Mouse (Mus musculus) right cerebral cortex, adult 2 months (tissue): Measurements from ENCODE around the gene Mt2.
"Not testable (repeated sequence)": the region's sequence is repeated elsewhere in the genome, so short reads cannot be mapped to it uniquely, and the experiment has no call there.

ENCODE experiments used
- DNase-seq, 2 experiments: peaks; one replicate each; pipeline ENCODE4 v3.0.0; 2021 to 2022; ENCODE audit warnings: low spot score in 2 of 2

The Mt2 gene

DNA sequence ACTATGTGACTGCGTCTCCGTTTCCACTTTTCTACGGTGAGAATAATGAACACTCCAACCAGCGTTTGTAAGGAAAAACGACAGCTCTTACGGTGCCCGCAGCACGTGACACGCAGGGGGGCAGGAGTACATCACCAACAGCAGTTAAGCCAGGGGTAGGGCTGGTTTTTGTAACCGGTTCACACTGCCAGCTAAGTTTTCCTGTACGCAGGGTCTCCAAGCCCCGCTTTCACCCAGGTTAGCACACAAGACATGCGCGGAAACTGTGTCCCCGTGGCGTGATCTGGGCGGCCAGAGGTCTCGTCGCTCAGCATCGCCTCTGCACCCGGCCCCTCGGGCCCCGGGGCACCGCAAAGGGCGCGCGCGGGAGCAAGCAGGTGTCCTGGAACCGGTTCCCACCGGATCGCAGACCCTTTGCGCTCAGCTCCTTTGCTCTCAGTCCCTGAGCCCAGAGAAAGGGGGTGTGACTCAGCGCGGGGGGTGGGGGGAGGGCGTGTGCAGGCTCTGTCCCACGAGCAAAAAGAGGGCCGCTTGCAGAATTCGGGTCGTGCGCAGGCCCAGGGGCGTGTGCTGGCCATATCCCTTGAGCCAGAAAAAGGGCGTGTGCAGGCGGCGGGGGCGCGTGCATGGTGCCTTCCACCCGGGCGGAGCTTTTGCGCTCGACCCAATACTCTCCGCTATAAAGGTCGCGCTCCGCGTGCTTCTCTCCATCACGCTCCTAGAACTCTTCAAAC lies at the start of gene Mt2:
Gene Mt2, plus strand, starts transcription at position 590 of the 734 bp plus-strand sequence.
- peak; percentile 56 to 60 for DNase-seq

DNA sequence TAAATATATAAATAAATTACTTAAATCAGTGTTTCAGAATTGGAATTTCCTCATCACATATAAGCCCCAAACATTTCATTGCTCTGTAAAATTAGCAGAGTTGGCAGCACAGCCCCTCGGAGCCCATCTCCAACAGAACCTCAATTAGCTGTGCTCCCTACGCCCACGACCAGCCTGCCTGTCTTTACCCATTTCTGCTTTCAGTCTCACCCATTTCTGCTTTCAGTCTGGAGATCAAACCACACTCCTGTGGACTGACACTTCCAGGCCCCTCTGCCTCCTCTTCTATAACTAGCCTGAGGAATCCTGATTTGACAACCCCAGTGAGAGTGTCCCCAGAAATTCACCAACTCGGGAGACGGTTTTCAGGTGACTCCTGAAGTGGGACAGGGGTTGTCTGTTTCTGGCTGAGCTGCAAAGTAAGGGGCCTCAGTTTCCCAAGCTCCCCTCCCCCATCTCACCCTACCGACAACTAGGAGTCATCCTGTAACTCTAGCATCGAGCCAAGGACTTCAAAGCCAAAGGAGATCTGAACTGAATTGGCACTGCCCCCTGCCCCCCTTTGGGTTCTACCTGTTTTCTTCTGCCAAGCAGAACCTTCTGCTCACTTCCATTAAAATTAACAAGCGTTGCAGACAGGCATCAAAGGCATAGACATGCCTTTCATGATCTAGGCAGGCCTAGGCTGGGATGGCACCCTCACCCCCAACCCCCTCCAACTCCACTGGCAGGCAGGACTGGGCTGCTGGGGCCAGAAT lies 49.6 kb upstream of the Mt2 start:
- no peak for DNase-seq

DNA sequence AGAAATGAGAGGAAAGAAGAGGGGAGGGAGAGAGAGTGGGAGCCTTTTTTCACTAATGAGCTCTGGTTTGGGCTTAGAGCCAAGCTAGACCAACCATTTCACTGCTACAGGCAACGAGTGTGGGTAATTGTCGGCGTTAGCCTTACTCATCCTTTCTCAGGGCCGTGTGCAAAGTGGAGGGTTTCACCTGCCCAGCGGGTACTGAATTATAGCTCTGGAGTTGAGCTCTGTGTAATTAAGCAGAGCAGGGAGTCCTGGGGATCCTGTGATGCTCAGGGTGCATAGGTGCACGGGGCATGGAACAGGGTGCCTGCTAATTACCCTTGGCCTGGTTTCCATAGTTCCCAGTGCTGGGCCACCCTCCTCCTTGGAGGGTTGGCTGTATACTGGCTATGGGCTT lies 44.8 kb upstream of the Mt2 start:
- no peak for DNase-seq

DNA sequence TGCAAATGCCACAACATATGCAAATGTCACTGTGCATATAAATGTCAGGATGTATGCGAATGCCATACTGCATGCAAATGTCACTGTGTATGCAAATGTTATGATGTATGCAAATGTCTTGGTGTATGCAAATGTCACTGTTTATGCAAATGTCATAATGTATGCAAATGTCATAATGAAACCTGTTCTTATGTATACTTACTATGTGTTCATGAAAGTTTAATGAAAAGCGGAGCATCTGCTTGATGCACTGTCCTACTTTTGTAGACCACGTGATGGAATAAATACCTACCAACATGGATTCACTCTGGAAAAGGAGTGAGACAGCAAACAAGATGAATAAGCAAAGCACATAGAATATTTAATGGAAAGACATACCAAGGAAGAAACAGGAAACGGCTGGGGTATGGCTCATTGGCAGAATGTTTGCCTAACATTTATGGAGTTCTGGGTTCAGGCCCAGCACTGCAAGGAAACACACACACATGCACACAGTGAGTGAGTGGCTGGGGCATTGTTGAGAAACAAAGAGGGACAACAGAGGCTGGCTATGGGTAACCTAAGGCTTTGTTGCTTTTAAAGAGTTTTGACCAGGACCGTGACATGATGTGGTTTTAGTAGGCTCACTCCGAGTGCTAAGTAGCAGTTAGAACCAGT lies 43.2 kb upstream of the Mt2 start:
- DNase-seq, result no peak

DNA sequence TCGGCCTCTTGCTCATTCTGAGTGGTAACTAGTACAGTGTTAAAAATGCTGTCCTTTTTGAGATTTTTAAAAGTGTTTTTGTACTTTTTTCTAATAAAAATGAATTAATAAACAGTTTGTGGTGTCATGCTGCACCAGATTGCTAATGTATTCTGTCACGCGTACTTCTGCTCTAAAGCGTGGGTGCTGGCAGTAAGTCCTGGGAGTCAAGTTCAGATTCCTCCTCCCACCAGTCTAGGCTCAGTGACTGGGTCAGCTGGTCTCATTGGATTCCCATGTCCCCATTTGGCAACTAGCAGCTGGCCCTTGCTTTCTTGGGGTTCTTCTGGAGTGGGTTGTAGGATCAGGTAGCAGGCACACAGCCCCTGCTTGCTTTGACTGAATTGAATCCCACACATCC lies 42.3 kb upstream of the Mt2 start:
- DNase-seq, result no peak

DNA sequence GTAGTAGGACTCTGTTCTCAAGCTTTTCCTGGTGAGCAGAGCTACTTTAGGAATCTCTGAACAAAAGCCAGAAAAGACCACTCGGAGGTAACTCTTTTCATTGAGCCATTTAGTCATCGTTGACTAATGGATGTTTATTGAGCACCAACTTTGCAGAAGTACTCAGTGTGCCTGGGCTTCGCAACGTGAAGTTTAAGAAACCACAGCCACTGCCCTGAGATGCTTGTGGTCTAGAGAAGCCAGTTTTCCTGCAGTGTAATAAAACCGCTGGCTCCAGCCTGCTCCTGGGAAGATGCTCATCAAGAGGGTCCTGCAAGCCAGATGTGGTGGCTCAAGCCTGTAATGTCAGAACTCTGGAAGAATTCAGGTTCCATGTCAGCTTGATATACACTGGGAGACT lies 40.4 kb upstream of the Mt2 start:
- no peak for DNase-seq

DNA sequence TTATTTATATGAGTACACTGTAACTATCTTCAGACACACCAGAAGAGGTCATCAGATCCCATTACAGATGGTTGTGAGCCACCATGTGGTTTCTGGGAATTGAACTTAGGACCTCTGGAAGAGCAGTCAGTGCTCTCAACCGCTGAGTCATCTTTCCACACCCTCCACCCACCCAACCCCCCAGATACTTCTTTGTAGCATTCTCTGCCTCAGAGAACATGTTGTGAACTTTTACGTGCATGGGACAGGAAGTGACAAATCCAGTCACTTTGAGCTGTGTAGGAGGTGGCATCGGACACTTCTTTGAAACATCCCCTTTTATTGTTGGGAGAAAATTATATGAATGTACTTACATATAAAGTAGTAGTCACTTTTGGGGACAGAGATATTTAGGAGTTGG lies 37.9 kb upstream of the Mt2 start:
- not testable (repeated sequence) for DNase-seq

DNA sequence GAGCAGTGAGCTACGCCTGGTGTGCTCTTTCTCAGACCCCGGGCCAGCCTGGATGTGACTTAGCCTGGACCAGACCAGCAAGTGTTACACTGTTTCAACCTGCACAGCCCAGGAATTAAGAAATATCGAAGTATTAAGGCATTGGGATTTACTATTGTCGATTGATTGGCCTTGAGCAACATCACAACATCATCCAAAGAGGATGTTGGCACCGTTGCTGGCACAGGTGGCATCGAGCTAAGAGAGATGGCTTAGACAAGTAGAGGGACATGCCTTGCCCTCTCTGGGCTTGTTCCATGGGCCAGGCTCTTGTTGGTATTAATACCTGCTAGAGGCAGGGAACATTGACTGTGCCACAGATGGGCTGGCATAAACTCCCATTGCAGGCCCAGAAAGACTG lies 36.9 kb upstream of the Mt2 start:
- no peak for DNase-seq

DNA sequence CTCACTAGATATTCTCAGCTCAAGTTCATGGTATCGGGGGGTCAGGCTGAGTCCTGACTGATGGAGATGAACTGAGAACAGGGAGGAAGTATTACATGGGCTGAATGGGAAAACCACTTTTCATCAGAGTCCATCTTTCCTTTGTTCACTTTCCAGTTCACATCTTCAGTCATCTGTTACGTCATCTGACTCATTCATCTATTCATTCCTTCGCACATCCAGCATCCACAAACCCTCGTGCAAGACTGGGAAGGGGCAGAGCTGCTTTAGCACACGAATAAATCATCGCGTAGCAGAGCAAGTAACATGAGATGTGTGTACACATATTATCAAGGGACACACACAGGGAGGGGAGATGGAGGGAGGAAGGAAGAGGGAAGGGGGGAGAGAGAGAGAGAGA lies 36.3 kb upstream of the Mt2 start:
- no peak for DNase-seq

DNA sequence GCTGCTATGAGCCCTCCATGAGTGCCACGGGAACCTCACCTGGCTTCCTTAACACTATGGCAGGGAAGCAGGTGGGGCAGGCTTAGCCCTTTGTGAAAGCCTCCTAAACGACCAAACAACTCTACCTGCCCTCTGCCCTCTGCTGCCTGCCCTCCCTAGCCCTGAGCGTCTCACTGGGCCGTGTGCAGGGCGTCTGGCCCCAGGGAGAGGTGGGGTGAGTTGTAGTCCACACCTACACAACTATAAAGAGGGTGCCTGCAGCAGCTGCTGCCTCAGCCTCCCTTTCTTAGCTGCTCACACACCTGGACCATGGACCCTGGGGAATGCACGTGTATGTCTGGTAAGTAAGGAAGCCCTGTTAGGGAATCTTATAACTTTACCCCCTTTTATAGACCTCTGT lies 35.5 kb upstream of the Mt2 start, which contains the start of gene Mt4:
Gene Mt4, plus strand, starts transcription at position 265 of the 400 bp plus-strand sequence.
- DNase-seq, result no peak

DNA sequence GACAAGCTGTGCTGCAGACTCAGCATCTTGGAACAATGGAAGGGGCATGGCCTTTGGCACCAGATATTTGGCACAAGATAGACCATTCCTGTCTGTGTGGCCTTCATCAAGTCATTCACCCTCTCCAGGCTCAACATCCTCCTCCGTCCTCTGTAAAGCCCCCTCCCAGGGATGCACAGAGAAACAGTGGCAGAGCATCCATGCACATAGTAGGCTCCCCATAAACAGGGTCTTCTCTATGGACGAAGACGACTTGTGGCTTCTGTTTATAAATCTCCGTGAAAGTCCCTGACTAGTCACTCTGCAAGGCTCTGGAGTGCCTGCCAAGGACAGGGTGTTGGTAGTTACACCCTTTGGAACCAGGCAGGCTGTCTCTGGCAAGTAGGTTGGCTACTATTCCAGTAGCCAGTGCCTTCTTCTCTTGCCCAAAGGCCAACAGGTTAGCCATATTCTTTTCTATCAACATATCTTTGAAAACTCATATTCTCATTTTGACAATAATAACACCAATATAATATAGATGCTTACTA lies 32.1 kb upstream of the Mt2 start:
- DNase-seq, result no peak

DNA sequence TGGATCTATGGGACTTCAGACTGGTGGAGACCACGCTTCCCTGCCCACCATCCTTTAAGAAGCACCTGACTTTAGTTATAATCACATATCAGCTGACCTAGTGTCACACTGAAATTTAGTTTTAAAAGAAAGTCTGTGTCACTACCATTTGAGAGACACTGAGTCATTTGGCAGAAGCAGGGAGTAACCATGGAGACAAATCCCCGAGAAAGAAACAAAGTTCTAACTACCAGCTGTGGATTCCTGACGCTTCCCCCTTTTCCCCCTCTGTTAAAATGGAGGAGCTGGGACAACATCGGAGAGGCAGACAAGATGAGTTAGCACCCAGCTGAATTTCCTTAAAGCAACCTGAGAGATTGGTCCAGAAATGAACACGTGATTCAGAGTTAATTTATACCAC lies 24.2 kb upstream of the Mt2 start:
- peak in 1 of 2 experiments; percentile 40 for DNase-seq

DNA sequence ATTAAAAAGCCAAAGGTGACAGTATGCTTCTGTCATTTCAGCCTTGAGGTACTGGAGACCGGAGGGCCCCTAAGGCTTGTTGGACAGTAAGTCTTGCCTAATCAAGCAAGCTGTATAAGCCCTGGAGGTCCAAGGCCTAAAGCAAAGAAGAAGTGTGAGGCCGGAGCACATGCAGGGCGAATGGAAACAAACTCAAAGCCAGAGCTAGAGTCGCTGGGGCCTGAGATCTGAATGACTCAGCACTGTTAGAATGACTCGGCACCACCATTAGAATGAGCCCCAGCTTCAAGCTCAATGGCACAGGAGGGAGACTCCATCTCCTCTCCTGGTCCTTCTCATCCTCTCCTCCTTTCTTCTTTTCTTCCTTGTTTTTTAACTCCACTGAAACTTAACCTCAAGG lies 21.5 kb upstream of the Mt2 start:
- no peak for DNase-seq

DNA sequence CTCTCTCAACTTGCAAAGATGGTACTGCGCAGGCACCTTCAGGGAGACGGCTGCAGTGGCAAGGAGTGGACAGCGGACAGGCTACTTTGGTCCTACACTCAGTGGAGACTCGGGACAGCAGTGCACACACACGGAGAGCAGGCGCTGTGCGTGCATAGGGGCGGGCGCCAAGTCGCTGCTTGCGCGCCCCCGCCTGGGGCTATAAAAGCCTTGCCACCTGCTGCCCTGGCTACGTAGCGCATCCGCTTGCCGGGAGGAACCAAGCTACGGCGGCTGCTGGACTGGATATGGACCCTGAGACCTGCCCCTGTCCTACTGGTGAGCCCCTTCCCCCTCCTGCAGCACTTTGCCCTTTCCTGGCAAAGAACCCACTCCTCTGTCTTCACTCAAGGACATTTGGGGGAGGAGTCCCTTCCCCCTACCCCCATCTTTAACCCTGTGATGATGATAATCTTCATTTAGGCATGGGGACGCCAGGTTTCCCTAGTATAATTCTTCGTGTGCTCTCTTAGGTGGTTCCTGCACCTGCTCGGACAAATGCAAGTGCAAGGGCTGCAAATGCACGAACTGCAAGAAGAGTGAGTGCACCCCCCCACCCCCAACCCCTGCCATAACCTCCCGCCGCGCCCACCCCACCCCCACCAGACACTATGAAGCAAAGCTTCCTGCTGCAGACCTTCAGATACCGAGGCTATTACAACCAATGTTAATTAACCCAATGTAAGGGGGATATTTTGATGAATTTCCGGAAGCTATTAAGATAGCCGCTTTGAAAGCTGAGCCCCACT lies 19.8 kb upstream of the Mt2 start, which contains the start of gene Mt3:
Gene Mt3, plus strand, starts transcription at position 95 of the 788 bp plus-strand sequence.
- DNase-seq, result peak; percentile 83 to 88

DNA sequence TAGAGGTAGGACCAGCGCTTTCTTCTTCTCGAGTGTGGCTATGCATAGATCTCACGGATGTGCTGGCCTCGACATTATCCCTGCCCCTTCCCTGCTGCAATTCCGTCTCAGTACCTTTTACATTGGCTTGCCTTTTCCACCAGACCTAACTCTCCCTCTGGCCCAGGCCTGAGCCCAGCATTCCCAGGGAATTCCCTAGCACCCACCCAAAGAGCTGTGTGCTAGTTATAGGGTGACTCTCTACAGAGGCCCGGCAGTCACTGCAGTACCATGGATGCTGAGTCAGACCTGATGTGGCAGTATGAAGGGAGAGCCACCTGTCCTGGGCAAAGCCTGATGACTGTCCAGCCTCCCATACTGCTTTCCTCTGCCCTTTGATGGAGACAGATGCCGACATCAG lies 19.0 kb upstream of the Mt2 start:
- DNase-seq, result peak; percentile 55 to 60

DNA sequence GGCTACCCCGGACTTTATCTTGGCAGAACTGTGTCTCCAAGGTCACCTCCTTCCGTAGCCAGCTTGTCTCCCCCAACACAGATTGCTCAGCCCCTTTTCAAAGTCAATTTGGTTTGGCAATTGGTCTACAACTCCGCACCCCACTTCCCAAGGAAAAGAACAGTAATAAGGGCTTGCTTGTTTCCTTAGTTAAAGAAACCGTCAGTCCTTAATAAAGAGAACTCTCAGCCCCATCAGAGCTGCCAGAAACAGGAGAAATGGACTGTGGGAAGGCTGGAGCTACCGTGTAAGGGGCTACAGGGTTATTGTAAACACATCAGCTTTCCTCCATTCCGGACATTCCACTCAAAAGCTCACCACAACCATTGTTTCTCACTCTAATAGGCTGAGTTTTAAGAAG lies 17.9 kb upstream of the Mt2 start:
- no peak for DNase-seq

DNA sequence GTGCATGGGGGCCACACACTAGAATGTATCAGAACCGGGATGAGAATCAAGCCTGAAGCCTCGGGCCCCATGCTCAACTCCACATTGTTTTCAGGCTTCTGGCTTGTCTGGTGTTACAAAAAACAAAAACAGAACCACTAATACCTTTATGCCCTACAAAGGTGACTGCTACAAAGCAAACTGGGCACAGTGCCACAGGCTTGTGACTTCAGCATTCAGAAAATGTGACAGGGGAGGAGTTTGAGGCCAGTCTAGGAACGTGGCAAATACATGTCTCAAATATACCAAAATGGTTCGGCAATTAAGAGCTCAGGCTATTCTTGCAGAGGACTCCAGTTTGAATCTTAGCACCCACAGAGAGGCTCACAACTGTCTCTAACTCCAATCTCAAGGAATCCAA lies 16.4 kb upstream of the Mt2 start:
- DNase-seq, result no peak

DNA sequence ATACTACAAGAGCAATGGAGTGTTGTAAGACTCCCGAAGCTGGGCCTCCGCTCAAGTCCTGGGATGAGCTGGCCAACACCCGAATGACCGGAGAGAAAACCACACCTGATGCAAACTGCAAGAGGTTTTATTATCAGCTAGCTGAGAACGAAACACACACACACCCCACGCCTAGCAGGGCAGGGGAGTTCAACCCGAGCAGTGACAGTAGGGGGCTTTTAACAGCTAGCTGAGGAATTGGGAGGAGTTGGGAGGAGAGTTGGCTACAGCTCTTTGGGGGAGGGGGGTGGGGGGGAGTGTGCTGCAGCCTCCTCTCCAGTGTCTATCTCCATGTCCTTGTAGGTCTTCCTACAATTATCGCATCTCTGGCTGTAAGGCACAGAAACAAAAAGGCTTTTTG lies 6.7 kb upstream of the Mt2 start:
- not testable (repeated sequence) for DNase-seq

DNA sequence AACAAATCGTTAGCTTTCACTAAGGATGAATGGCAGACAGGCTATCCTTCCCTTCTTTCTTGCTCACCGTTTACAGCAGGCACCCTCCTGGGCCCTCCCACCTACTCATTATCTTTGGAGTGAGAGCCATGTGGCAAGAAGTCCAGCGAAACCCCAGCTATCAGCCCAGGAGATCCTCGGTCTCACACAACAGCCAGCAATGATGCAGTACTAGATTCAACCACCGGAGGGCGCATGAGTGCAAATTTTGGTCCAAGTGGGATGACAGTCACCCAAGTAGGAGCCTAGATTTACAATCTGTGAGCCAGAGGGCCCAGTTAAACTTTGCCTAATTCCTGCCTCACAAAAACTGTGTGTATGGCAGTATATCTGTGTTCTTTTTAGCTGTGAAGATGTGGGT lies 5.2 kb upstream of the Mt2 start:
- DNase-seq, result peak; percentile 98

DNA sequence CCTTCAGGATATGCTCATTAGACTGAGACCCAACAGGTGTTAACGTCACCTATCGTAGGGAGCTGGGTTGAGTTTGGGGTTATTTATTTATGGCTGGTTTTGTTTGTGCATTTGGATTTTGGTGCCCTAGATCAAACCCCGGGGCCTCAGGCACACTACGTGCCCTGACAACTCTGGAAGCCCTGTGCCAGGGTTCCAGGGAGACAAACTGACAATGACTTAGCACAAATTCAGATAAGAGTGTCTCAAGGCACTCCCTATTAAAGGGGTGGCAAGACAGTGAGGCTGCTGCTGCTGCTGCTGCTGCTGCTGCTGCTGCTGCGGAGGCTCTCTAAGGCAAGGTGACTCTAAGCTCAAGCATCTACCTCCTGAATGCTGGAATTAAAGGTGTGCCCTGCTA lies 2.9 kb upstream of the Mt2 start:
- no peak for DNase-seq

DNA sequence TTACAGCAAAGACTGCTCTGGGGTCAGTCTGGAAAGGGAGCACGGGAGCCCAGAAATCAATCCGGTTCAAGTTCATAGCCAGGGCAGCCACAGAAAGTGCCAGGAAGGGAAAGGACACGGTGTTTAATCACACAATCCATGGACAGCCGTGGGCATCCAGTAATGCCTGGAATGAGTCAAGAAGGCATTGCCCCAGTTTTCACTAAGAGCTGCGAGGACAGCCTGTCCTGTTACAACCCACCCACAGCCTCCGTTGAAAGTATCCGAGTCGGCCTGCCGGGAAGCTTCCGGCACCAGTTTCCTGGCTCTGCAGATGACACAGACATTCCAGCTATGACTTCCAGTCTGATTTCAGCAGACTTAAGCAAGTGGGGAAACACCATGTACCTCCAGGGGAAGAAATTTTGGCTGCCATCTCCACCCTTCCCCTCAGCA lies 1.1 kb upstream of the Mt2 start:
- no peak for DNase-seq
